Mouse (Mus musculus): ENCODE measurements around the gene Olfr1499.
"Not testable (repeated sequence)": the region's sequence is repeated elsewhere in the genome, so short reads cannot be mapped to it uniquely, and the experiment has no call there.

The Olfr1499 gene

DNA sequence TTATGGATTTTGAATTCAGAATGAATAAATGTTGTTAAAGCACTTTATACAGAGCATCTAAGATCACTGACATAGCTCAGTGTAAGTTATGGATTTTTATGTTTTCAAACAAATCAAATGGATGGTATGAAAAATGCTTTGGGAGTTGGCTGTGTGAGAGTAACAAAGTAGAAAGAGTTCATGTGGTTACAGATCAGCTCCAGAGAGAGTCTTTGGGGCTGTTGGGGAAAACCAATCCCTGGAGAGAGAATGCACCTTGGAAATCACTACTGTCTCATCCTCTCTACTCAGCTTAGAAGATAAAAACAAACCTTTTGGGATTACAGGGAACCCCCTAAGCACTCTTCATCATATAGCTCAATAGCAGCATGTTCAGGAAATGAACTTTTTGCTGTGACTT, at the start of gene Olfr1499:
Olfr1499 (minus strand) TSS at position 101 of the 400 bp plus-strand sequence.
- DNase-seq (ENCODE audit: low spot score in 2 of 2): no peak

- no peak for DNase-seq (ENCODE audit: low spot score in 2 of 2)
Measured at GRCm38 (mm10) chr19:13861495-13861894, 42.2 kb upstream of the Olfr1499 start, which contains the start of gene Olfr1502. Olfr1502 (plus strand) TSS chr19:13861795.

- not testable (repeated sequence) for DNase-seq (ENCODE audit: low spot score in 2 of 2)
Measured at GRCm38 (mm10) chr19:13850592-13850991, 31.3 kb upstream of the Olfr1499 start, which contains the start of gene Olfr1501. Olfr1501 (minus strand) TSS chr19:13850692.

DNA sequence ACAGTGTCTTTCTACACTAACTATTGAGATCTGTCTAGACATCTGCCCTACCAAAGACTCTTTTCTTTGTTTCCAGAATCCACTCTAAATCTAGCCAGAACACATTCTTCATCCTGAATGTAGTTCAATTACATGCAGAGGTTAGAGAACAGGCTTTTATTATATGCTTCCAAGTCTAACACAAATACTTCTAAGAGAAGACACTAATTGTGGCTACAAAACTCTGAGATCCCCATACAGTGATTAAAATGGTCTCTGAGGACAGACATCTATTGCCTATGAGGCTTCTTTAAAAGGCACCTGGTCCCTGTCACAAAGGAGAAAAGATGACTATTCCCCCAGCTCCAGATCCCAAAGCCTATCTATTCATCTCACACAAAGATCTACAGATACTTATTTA, 11.1 kb upstream of the Olfr1499 start, which contains the start of gene Olfr1500:
Olfr1500 (minus strand) TSS at position 101 of the 400 bp plus-strand sequence.
- no peak for DNase-seq (ENCODE audit: low spot score in 2 of 2)

GRCm38 (mm10) chr19:13828447-13828846, 9.2 kb upstream of the Olfr1499 start:
- DNase-seq (ENCODE audit: low spot score in 2 of 2): no peak

GRCm38 (mm10) chr19:13820847-13821246, 1.6 kb upstream of the Olfr1499 start:
- no peak for DNase-seq (ENCODE audit: low spot score in 2 of 2)

DNA sequence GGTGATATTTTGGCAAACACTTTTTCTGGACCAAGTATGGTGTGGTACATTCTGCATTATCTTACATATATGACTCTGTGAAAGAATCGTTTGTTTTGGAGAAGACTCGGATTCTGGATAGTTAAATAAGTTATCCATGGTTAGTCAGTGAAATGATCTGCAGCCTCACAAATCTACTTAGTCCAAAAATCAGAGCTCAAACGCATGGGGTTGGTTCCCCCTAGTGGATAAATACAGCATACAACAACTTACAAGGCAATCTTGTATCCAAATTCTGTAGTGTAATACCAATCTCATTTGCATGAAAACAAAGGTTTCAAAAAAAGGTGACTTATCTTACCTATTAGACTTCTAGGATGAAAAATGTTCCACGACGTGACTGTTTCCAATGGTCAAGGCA, 420 bp downstream of the Olfr1499 start:
- DNase-seq (ENCODE audit: low spot score in 2 of 2): no peak

GRCm38 (mm10) chr19:13812823-13813222, 6.4 kb downstream of the Olfr1499 start:
- no peak for DNase-seq (ENCODE audit: low spot score in 2 of 2)

DNA sequence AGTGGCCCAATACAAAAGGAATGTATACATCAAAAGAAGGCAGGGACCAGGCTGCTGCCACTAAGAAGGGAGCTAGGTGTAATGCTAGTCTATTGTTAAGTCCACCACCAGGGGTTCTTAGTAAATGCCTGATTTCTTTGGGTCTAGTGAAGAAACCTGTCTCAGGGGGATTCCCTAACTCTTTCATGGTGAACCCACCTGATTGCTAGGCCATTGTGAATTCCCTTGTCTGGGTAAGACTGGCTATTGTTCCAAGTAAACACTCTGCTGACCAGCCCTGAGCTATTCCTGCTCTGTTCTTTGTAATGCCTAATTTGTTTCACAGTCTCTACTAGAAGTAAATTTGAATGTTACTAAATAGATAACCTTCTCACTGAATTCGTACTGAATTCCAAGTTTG, 13.8 kb downstream of the Olfr1499 start:
- DNase-seq (ENCODE audit: low spot score in 2 of 2): not testable (repeated sequence)

DNA sequence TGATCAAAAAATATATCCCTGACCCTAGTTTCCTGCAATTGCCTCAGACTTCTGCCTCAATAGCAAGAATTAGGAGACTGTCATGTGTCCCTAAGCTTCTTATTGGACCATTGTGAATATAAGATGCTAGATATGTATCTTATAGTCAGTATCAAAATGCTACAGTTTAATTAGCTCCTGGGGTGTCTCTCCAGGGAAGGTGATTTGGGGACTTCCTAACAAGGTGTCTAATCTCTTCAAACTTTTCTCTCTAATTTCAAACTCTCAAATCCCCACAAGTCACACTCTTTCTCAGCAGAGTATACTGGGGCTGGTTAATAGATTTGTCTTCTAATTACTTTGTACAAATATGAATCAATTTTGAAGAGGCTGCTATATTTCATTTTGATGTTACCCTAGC, 21.1 kb downstream of the Olfr1499 start, which contains the start of gene Olfr1497:
Olfr1497 (minus strand) TSS at position 101 of the 400 bp plus-strand sequence.
- no peak for DNase-seq (ENCODE audit: low spot score in 2 of 2)

GRCm38 (mm10) chr19:13777578-13777977, 41.7 kb downstream of the Olfr1499 start, which contains the start of gene Olfr1496:
Olfr1496 (plus strand) TSS chr19:13777878.
- DNase-seq (ENCODE audit: low spot score in 2 of 2): no peak

GRCm38 (mm10) chr19:13768565-13769276, 50.5 kb downstream of the Olfr1499 start:
- no peak for DNase-seq (ENCODE audit: low spot score in 2 of 2)

- no peak for DNase-seq (ENCODE audit: low spot score in 2 of 2)
Measured at GRCm38 (mm10) chr19:13764306-13764705, 54.9 kb downstream of the Olfr1499 start, which contains the start of gene Olfr1495. Olfr1495 (plus strand) TSS chr19:13764606.

Data from frontal cortex, postnatal 25 days (tissue).